Mouse (Mus musculus) heart, embryonic 10.5 days (tissue): ENCODE measurements around the gene Npy4r. TPM values are rescaled to one million over a fixed set of nuclear protein-coding genes. Genes with fewer than 3 reads are reported as not detected.

ENCODE experiments used
- DNase-seq: peaks from one replicate; pipeline ENCODE4 v3.0.0-alpha.2; 2017; ENCODE audit warnings: low spot score
- H3K27ac ChIP-seq: fragments of 300-500 bp; sonication (generic); 2 replicates; pipeline ENCODE4 v1.5.1; 2016; ENCODE audit warnings: mild to moderate bottlenecking
- H3K27me3 ChIP-seq: fragments of 300-500 bp; sonication (generic); 2 replicates; pipeline ENCODE4 v1.6.1; 2016; ENCODE audit warnings: mild to moderate bottlenecking; ENCODE audit not compliant: poor library complexity, insufficient read depth, severe bottlenecking
- H3K36me3 ChIP-seq: fragments of 300-500 bp; sonication (generic); 2 replicates; pipeline ENCODE4 v1.6.1; 2016; ENCODE audit warnings: mild to moderate bottlenecking, moderate library complexity
- H3K4me1 ChIP-seq: fragments of 300-500 bp; sonication (generic); 2 replicates; pipeline ENCODE4 v1.6.1; 2016; ENCODE audit warnings: mild to moderate bottlenecking
- H3K4me3 ChIP-seq: fragments of 300-500 bp; sonication (generic); 2 replicates; pipeline ENCODE4 v1.5.1; 2016; ENCODE audit warnings: mild to moderate bottlenecking, moderate library complexity
- H3K9me3 ChIP-seq: fragments of 300-500 bp; sonication (generic); 2 replicates; pipeline ENCODE4 v1.6.1; 2016; ENCODE audit warnings: mild to moderate bottlenecking, moderate library complexity
- WGBS: fragments of 180-500 bp; shearing (Covaris S2); methylation state at CpG from one replicate; pipeline ENCODE4 v1.1.7; 2016; 5-methylcytosine and 5-hydroxymethylcytosine counted together
- polyA plus RNA-seq: library from polyadenylated mRNA; unstranded; fragments of >200 nt; fragmentation: Nextera tagmentation; extraction: Ambion mirVana; gene quantifications from 2 replicates; pipeline ENCODE4 v1.2.1, GENCODE M21; 2016

Gene Npy4r
- polyA plus RNA-seq, 1 experiment from 2014 or later, result 0.04 TPM

DNA sequence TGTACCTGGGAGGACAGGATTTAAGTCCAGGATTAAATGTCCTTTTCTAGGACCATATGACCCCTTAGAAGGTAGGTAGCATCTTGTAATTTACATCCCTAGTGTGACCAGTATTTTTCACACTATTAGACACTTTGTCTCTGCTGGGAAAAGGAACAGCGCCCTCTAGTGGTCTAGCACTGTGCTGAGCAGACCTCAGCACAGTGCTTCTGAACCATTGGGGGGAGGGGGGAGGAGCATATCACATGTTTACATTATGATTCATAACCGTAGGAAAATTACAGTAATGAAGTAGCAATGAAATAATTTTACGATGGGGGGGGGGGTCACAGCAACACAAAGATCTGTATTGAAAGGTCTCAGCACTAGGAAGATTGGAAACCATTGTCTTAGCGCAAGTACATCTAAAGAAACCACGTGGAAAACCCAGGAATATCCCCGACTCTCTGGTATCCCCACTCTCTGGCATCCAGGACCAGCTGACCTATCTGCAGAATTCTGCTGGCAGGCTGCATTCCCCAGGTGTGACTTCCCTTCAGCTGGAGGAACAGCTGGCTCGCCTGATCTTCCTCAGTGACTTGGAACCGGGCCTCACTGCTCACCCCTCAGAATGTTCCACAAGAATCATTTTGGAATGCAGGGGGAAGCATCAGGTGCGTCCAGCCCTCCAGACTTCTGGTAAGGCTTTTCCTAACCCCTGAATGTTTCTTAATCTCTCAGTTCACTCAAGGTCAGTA lies 2.5 kb upstream of the Npy4r start:
- H3K27me3 ChIP-seq, result peaks cover 37% of the 10 kb centered on the region; the same call in 1 of the 2 replicates
- WGBS, result 62% methylated on average over 9 of the region's 9 CpGs
- no peaks in the 10 kb centered on the region for H3K9me3 ChIP-seq

DNA sequence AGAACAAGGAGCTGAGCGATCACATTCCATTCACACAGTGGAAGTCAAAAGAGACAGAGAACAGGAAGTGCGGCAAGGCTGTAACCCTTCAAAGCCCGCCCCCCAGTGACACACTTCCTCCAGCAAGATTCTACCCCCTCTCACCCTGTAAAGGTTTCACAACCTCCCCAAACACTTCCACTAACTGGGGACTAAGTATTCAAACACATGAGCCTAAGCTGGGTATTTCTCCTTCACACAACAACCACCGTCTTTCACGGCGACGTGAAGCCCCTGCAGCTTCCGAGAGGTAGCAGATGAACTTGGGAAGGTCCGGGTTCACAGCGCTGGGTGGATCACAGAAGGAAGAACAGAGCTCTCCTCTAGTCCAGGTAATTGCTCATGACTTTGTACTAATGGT lies 9.4 kb downstream of the Npy4r start:
- no peak for DNase-seq
- no peaks in the 10 kb centered on the region; the same call in 1 of the 2 replicates for H3K27me3 ChIP-seq
- no peaks in the 10 kb centered on the region for H3K36me3 ChIP-seq
- 90% methylated on average over 10 of the region's 10 CpGs for WGBS
- H3K27ac ChIP-seq, result no peak overlapping the region
- H3K9me3 ChIP-seq, result no peaks in the 10 kb centered on the region
- no peaks in the 10 kb centered on the region for H3K4me1 ChIP-seq
- H3K4me3 ChIP-seq, result no peak overlapping the region

More for the DNA sequence above, 2.5 kb upstream of the Npy4r start:
- Histone ChIP-seq H3K36me3 (no peaks in the 10 kb centered on the region), H3K27ac (no peak overlapping the region), H3K4me1 (peaks cover 8% of the 10 kb centered on the region), H3K4me3 (no peak overlapping the region)
- DNase-seq, result no peak

DNA sequence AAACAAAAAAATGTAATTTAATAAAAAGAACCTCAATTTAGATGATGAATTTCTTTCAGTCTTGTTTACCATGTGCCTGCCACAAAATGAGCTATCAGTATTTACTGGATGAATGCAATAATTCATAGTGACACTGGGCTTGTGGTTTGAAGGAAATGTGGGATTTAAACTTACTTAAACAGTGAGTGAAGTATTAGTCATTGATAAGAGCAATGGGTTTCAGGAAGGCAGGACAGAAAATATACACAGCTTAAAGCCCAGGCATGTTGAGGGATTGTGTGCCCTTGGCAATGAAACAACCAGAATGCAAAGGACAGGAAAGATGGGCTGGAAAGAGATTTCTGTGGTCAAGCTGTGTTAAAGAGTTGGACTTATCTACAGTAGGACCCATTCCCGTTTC lies 10.0 kb downstream of the Npy4r start:
- Histone ChIP-seq H3K36me3 (no peaks in the 10 kb centered on the region), H3K27ac (no peak overlapping the region), H3K4me3 (no peak overlapping the region), H3K9me3 (no peaks in the 10 kb centered on the region), H3K27me3 (no peaks in the 10 kb centered on the region; the same call in 1 of the 2 replicates), H3K4me1 (no peaks in the 10 kb centered on the region)
- WGBS, result 69% methylated on average over 1 of the region's 1 CpGs
- DNase-seq, result no peak

DNA sequence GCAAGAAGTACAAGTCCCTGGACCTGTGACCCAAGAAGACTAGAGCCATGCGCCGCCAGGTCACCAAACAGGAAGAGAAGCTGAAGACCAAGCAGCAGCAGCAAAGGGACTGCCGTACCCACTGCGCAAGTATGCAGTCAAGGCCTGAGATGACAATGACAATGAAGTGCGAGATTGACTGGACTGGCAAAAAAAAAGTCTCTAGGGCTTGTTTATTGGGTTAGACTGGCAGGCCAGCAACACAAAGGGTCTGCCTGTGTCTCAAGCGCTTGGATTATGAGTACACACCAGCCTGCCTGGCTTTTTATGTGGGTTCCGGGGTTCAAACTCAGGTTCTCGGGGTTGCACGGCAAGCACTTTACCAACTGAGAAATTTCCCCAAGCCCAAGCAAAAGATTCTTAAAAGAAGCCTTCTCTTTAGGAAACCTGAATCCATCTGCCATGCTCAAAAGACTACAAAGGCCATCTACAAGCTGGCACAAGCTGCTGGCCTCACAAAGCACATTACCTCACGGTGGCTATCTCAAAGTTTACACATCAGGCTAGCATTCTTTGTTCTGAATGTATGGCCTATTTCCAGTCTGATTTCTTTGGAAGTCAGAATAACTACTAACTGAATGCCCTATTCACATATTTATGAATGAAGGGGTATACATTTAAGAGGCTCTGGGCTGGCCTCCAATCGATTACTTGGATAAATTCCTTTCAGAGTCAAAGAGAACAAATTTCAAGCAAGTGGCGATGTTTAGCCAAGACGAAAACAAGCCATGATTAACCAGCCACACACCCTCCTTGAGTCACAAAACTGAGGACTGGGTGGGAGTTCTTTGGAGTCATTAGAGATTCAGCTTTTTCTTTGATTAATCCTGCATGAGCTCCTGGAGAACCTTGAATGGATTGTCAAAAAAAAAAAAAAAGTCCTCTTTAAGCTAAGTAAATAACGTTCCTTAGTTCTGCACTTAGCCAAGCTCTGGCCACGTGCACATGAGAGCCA lies 12.3 kb downstream of the Npy4r start:
- H3K4me1 ChIP-seq, result no peaks in the 10 kb centered on the region
- whole genome bisulfite sequencing, result 88% methylated on average over 15 of the region's 15 CpGs
- H3K36me3 ChIP-seq, result no peaks in the 10 kb centered on the region
- H3K4me3 ChIP-seq, result no peak overlapping the region
- H3K27ac ChIP-seq, result no peak overlapping the region
- no peaks in the 10 kb centered on the region for H3K9me3 ChIP-seq
- no peaks in the 10 kb centered on the region for H3K27me3 ChIP-seq
- DNase-seq, result peak; percentile 57

DNA sequence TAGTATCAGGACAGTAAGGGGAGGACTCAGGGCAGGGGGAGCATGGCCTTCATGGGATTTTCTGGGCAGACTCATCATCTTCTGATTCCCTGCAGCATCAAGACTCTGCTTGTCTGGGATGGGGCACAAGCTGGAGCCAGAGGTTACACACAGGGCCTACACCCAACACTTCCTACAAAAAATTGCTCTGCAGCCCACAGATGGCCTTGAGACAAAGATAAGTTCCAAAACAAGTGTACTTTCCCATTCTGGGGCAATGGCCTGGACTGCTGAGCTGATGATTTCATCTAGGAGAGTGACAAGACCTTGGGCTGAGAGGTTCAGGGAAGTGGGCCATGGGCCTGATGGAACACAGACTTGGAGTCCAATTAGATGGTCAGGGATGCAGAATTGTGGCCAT lies 16.9 kb downstream of the Npy4r start:
- Histone ChIP-seq H3K27me3 (0 out of 2 replicates have a peak, but pooled peaks cover 6% of the 10 kb centered on the region), H3K4me3 (no peak overlapping the region), H3K36me3 (no peaks in the 10 kb centered on the region), H3K27ac (no peak overlapping the region), H3K4me1 (no peaks in the 10 kb centered on the region), H3K9me3 (no peaks in the 10 kb centered on the region)
- DNase-seq, result no peak

DNA sequence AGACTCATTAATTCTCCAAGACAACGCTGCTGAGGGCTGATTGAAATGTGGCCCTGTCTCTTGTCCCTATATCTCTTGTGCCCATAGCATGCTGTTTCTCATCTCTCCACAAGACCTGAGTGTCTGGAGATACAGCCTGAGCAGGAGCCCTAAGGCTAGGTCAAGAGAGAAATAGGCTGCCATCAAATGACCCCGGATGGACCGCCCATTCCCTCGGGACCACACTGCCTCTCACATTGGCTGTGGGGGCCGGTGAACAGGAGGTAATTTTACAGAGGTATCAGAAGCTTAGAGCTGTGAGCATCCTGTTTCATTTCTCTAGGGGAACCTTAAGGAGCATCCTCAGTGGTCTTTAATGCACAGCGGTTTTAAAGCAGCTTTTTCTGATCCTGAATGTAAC lies 21.1 kb downstream of the Npy4r start:
- no peak overlapping the region for H3K27ac ChIP-seq
- H3K4me1 ChIP-seq, result no peaks in the 10 kb centered on the region
- H3K9me3 ChIP-seq, result no peaks in the 10 kb centered on the region
- DNase-seq, result peak; percentile 70
- WGBS, result 61% methylated on average over 6 of the region's 6 CpGs
- H3K36me3 ChIP-seq, result no peaks in the 10 kb centered on the region
- H3K4me3 ChIP-seq, result no peak overlapping the region
- 0 out of 2 replicates have a peak, but pooled peaks cover 6% of the 10 kb centered on the region for H3K27me3 ChIP-seq

DNA sequence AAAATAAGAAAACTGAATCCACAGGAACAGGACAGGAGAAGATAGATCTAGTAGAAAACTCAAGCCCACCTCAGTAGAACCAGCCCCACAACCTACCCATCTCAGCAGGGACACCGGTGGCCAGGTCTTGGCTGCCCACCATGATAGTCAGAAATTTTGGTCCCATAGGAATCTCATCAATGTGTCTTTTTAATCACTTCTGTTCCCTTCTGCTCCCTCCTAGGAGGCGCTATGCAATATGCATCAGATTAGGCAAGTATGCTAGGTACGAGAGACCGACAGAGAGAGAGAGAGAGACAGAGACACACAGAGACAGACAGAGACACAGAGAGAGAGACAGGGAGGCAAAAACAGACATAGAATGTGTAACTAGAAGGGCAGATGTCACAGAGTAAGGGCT lies 30.6 kb downstream of the Npy4r start:
- peaks cover 12% of the 10 kb centered on the region for H3K4me1 ChIP-seq
- no peaks in the 10 kb centered on the region for H3K27me3 ChIP-seq
- 83% methylated on average over 4 of the region's 4 CpGs for WGBS
- no peak overlapping the region for H3K27ac ChIP-seq
- no peaks in the 10 kb centered on the region for H3K9me3 ChIP-seq
- peak; percentile 55 for DNase-seq
- no peaks in the 10 kb centered on the region for H3K36me3 ChIP-seq
- H3K4me3 ChIP-seq, result no peak overlapping the region

DNA sequence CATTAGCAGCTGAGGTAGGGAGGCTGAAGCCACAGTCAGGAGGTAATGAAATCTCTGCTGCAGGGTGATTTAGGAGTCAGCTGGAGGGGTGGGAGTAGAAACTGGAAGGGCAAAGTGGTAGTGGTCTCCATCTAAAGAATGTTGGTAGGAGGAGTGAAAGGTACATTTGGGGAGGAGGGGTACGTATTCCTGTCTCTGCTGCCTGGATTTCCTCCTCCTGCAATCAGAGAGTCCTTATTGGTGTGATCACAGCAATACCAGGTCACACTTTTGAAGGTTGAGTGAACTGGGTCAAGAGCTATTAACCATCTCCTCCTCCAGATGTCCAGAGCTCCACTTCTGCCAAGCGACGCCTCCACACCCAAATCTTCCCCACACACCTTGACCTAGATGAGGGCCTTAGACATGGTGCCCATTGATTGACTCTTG lies 31.4 kb downstream of the Npy4r start:
- Histone ChIP-seq H3K27me3 (no peaks in the 10 kb centered on the region), H3K4me1 (peaks cover 12% of the 10 kb centered on the region), H3K36me3 (no peaks in the 10 kb centered on the region), H3K9me3 (no peaks in the 10 kb centered on the region), H3K4me3 (no peak overlapping the region), H3K27ac (no peak overlapping the region)
- 89% methylated on average over 3 of the region's 3 CpGs for WGBS
- peak; percentile 54 for DNase-seq

DNA sequence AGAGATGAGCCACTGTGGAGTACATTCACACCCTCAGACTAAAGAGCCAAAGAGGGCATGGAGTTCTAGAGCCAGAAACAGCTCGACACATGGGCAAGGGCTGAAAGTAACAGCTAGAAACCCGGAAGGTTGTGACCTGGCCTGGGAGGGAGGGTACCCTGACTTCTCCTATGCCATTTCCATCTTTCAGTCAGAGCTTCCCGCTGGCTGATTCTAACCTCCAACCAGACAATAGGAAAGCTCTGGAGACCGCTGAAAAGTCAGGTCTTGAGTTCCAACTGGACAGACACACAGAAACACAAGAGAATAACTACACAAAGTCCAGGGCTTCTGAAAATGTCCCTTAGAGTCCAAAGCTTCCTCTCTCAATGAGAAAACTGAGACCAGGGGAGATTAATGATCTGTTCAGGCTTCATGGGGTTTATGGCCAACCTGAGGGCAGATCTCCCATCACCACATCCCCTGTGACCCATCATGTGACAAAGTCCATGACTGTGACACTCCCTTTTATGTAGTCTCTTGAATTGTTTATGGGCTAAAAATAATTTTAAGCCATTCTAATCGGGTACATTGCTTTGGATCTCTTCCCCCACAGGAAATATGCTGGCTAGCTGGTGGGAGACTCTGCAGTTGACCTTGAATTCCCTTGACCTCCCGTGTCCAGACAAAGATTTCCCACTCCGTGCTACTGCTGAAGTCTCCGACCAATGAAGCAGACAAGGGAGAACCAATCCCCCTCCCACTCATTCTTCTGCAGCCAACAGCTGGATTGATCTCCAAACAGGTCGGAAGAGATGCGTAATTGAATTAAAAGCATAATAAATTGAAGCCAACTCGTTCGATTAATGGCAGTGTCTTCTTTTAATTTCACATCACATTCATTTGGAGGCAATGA lies 32.0 kb downstream of the Npy4r start:
- WGBS, result 71% methylated on average over 12 of the region's 12 CpGs
- no peaks in the 10 kb centered on the region for H3K36me3 ChIP-seq
- H3K27ac ChIP-seq, result no peak overlapping the region
- no peaks in the 10 kb centered on the region for H3K9me3 ChIP-seq
- peak; percentile 51 for DNase-seq
- no peak overlapping the region for H3K4me3 ChIP-seq
- no peaks in the 10 kb centered on the region for H3K27me3 ChIP-seq
- peaks cover 12% of the 10 kb centered on the region for H3K4me1 ChIP-seq

DNA sequence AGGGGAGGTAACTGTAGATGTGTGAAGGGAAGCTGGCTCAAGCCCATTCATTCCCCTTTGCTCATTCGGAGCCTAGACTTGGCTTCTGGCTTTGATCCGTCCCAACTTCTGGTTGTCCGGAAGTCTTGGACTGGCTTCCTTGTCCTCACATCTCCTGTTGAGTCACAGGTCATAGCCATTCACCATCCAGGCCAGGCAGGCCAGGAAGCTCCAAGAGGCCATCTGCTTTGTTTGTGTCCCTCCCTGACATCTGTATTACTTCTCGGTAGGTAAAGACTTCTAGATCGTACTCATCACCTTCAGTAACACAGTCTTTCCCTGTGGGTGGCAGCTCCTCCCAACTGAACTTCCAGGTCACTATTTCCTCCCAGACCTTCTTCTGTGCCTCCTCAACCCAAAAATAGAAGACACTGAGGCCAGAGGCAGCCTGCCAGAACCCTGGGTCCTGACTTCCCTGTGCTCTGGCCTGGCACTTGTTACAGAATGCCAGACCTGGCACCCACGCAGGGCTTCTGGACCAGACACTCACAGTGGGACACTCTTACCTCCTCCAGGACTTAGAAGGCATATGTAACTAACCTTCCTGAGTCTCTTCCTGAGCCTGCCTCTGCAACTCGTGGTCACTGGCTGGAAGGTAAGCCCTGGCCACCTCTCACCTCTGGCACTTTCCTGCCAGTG lies 33.1 kb downstream of the Npy4r start:
- Histone ChIP-seq H3K27me3 (no peaks in the 10 kb centered on the region), H3K36me3 (no peaks in the 10 kb centered on the region), H3K4me3 (no peak overlapping the region), H3K9me3 (no peaks in the 10 kb centered on the region), H3K4me1 (peaks cover 12% of the 10 kb centered on the region), H3K27ac (no peak overlapping the region)
- peak; percentile 62 for DNase-seq
- 71% methylated on average over 7 of the region's 7 CpGs for WGBS

DNA sequence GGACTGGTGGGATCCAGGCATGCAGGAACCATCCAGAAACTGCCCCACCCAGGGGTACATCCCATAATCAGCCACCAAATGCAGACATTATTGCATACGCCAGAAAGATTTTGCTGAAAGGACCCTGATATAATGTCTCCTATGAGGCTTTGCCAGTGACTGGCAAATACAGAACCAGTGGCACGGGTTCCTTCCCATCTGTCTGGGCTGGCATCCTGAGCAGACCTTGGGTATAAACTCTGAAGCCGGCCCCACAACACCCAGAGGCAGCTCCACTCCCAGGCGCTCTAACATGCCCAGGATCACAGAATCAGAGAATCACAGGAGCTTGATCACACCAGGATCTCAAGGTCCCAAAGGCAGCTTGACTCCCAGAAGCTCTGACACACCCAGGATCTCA lies 38.0 kb downstream of the Npy4r start:
- H3K36me3 ChIP-seq, result no peaks in the 10 kb centered on the region
- H3K27me3 ChIP-seq, result no peaks in the 10 kb centered on the region
- no peak overlapping the region for H3K27ac ChIP-seq
- H3K4me3 ChIP-seq, result no peak overlapping the region
- H3K9me3 ChIP-seq, result no peaks in the 10 kb centered on the region
- peak; percentile 31 for DNase-seq
- H3K4me1 ChIP-seq, result peaks cover 5% of the 10 kb centered on the region; the same call in 1 of the 2 replicates
- WGBS, result 78% methylated on average over 4 of the region's 4 CpGs

DNA sequence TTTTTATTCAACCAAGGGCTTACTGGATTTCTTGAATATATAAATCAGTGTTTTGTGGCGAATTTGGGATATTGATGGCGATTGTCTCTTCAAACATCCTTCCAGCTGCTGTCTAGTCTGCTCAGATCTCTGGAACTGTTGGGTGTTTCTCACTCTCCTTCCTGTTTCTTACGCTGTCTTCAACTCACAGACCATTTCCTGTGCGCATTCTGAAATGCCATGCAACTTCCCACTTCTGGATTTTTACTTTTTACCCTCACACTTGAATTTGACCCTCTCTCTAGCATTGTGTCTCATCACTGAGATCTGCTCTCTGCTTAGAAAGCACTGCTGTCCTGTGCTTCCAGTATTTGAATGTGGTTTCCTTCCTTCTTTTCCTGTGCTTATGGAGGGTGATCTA lies 44.7 kb downstream of the Npy4r start:
- no peak overlapping the region for H3K27ac ChIP-seq

More for the DNA sequence above, 44.7 kb downstream of the Npy4r start:
- WGBS, result 70% methylated on average over 4 of the region's 4 CpGs
- no peak overlapping the region for H3K4me3 ChIP-seq
- peaks cover 16% of the 10 kb centered on the region for H3K4me1 ChIP-seq
- no peaks in the 10 kb centered on the region for H3K9me3 ChIP-seq
- no peaks in the 10 kb centered on the region for H3K36me3 ChIP-seq
- no peaks in the 10 kb centered on the region for H3K27me3 ChIP-seq
- peak; percentile 24 for DNase-seq
